23 mouse cellular contexts compared by ENCODE assay signal in the genomic region with DNA sequence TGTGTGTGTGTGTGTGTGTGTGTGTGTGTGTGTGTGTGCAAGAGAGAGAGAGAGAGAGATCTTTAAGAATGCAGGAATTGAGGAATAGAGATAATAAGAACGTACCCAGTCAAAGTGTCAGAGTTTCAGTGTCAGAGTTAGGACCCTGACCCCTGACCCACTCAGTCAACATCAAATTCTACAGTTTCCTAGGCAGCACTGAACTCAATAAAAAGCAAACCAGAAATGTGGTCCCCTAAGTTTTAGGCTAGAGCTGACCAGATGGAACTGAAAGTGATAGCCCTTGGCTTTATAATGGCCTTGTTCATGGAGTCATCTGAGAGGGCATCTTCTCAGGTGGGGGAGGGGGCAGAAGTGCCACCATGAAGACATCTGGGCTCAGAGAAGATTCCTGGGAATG. TPM values are rescaled to one million over a fixed set of nuclear protein-coding genes. Genes with fewer than 3 reads are reported as not detected.
DNase-seq lines count a peak whose midpoint lies in the region; ATAC-seq lines count a peak whose summit lies in the region.
"Had no signal": no experiment of that assay in that cellular context is flagged by ENCODE, and none has a peak within 500 bp of the region (broad histone marks: within the 10 kb centered on the region; RNA-seq: fewer than 3 reads in every experiment).

No protein-coding gene starts in this region.

- H3K27me3 ChIP-seq in kidney, embryonic 16.5 days (ENCODE audit: insufficient read depth, low read length), result no peaks in the 10 kb centered on the region
- H3K27me3 ChIP-seq: forebrain, embryonic 15.5 days; heart, embryonic 13.5 days; hindbrain, embryonic 13.5 days had no signal

- H3K4me2 ChIP-seq in kidney, embryonic 16.5 days (replicated peaks; ENCODE audit: low read depth, low read length), result no peak overlapping the region
- H3K4me2 ChIP-seq: forebrain, embryonic 15.5 days; heart, embryonic 13.5 days; hindbrain, embryonic 13.5 days had no signal

- H3K4me1 ChIP-seq in kidney, embryonic 16.5 days (ENCODE audit: insufficient read depth, low read length), result no peaks in the 10 kb centered on the region
- H3K4me1 ChIP-seq: forebrain, embryonic 15.5 days had no signal

- H3K4me3 ChIP-seq in kidney, embryonic 16.5 days (ENCODE audit: low read length), result no peak overlapping the region
- H3K4me3 ChIP-seq: forebrain, embryonic 15.5 days; heart, embryonic 13.5 days; hindbrain, embryonic 13.5 days had no signal

- no peak overlapping the region for H3K27ac ChIP-seq in kidney, embryonic 16.5 days (ENCODE audit: low read length)
- H3K27ac ChIP-seq: forebrain, embryonic 15.5 days; heart, embryonic 13.5 days; hindbrain, embryonic 13.5 days had no signal

- H3K9me3 ChIP-seq in kidney, embryonic 16.5 days (ENCODE audit: low read length), result no peaks in the 10 kb centered on the region
- H3K9me3 ChIP-seq: forebrain, embryonic 15.5 days; heart, embryonic 13.5 days; hindbrain, embryonic 13.5 days had no signal

- DNase-seq in heart, adult 11 months, result peak; percentile 28
- DNase-seq in heart, adult 8-10 months (ENCODE audit: low spot score), result no peak
- DNase-seq in kidney, adult 9 months, result no peak
- DNase-seq in embryo, embryonic 10 days (ENCODE audit: low spot score), result peak; percentile 60
- peak; percentile 33 for DNase-seq in embryo, embryonic 9.5 days (ENCODE audit: extremely low spot score)
- no peak for DNase-seq in adrenal gland, adult 18-20 months (ENCODE audit: low spot score in 2 of 2)
- DNase-seq in natural killer cell, adult 2 months (ENCODE audit: low spot score in 2 of 2), result no peak
- DNase-seq: adrenal gland, postnatal 14 days; cerebellum, adult 11-12 months; cerebellum, adult 9-10 months; cerebellum, postnatal 36 days; gastrocnemius, postnatal 36 days; heart, adult 18-20 months; heart, postnatal 36 days had no signal

- H3K9ac ChIP-seq in kidney, embryonic 16.5 days (replicated peaks; ENCODE audit: low read length), result no peak overlapping the region
- H3K9ac ChIP-seq: forebrain, embryonic 15.5 days; heart, embryonic 13.5 days; hindbrain, embryonic 13.5 days had no signal

- WGBS in kidney, embryonic 16.5 days, result 22% methylated on average over 1 of the region's 1 CpGs

- 0 out of 2 replicates have a peak, but pooled peaks have one; percentile 6 for ATAC-seq in kidney, embryonic 16.5 days (ENCODE audit: low FRiP score, low TSS enrichment)
- ATAC-seq: forebrain, embryonic 15.5 days; intestine, embryonic 16.5 days had no signal

- H3K36me3 ChIP-seq in kidney, embryonic 16.5 days (ENCODE audit: insufficient read depth, low read length), result no peaks in the 10 kb centered on the region
- H3K36me3 ChIP-seq: forebrain, embryonic 15.5 days; heart, embryonic 13.5 days; hindbrain, embryonic 13.5 days had no signal

RNA-seq across cellular contexts. Expression of a gene that starts 1.7 kb away (rescaled TPM):
- total RNA-seq in heart, adult 8-10 months (2022), result not detected
- polyA plus RNA-seq in kidney, embryonic 16.5 days (2015; fragmentation: Nextera tagmentation; extraction: Ambion mirVana), result not detected in 2 replicates
- under 1 TPM; 0.16 to 0.23 TPM for total RNA-seq in adrenal gland, adult 18-20 months (2021)
- total RNA-seq: adrenal gland, postnatal 14 days; gastrocnemius, adult 8-10 months; gastrocnemius, postnatal 36 days; heart, adult 18-20 months; heart, postnatal 36 days; MEL had no signal
- polyA plus RNA-seq: C2C12; heart, postnatal 0 days had no signal

Comparison
In these comparisons a context has a peak if more than half of its experiments do, and no peak if none do; other contexts are left out.
1. DNase-seq: peak in heart, adult 11 months (single experiment), embryo, embryonic 10 days (single experiment) and embryo, embryonic 9.5 days (single experiment); none in heart, adult 8-10 months (single experiment), kidney, adult 9 months (single experiment), adrenal gland, adult 18-20 months (0 of 2) and natural killer cell, adult 2 months (0 of 2).